Mouse (Mus musculus): ENCODE measurements at regions not wholly inside any gene's neighbourhood (a gene's known extent, or its start where the extent isn't known, plus 50 kb on each side); places are given as distances from the start of the nearest gene placed in this dataset.
"Not testable (repeated sequence)": the region's sequence is repeated elsewhere in the genome, so short reads cannot be mapped to it uniquely, and the experiment has no call there.

- DNase-seq = no peak
These were observed 110.6 kb upstream of the Rmdn2 start for GRCm38 (mm10) chr17:79501031-79501474.

- DNase-seq = no peak
These were observed 109.7 kb upstream of the Rmdn2 start for GRCm38 (mm10) chr17:79501926-79502325.

GRCm38 (mm10) chr17:79503037-79503436, 108.6 kb upstream of the Rmdn2 start:
- no peak for DNase-seq

- no peak for DNase-seq
These were observed 107.5 kb upstream of the Rmdn2 start for GRCm38 (mm10) chr17:79504209-79504608.

- DNase-seq = no peak
These were observed 106.1 kb upstream of the Rmdn2 start for GRCm38 (mm10) chr17:79505565-79505964.

- no peak for DNase-seq
These were observed 102.4 kb upstream of the Rmdn2 start for GRCm38 (mm10) chr17:79509281-79509680.

- DNase-seq = no peak
These were observed 101.5 kb upstream of the Rmdn2 start for GRCm38 (mm10) chr17:79509957-79510710.

- DNase-seq = no peak
These were observed 100.4 kb upstream of the Rmdn2 start for GRCm38 (mm10) chr17:79511218-79511617.

- no peak for DNase-seq
These were observed 97.6 kb upstream of the Rmdn2 start for GRCm38 (mm10) chr17:79514076-79514475.

GRCm38 (mm10) chr17:79518185-79518584, 93.5 kb upstream of the Rmdn2 start:
- DNase-seq = peak; percentile 30

GRCm38 (mm10) chr17:79518696-79519095, 93.0 kb upstream of the Rmdn2 start:
- DNase-seq = no peak

GRCm38 (mm10) chr17:79519356-79519755, 92.3 kb upstream of the Rmdn2 start:
- no peak for DNase-seq

- DNase-seq = no peak
These were observed 91.4 kb upstream of the Rmdn2 start for GRCm38 (mm10) chr17:79520283-79520682.

GRCm38 (mm10) chr17:79521691-79522090, 90.0 kb upstream of the Rmdn2 start:
- no peak for DNase-seq

GRCm38 (mm10) chr17:79523230-79523629, 88.4 kb upstream of the Rmdn2 start:
- DNase-seq = no peak

GRCm38 (mm10) chr17:79527391-79527790, 84.3 kb upstream of the Rmdn2 start:
- no peak for DNase-seq

GRCm38 (mm10) chr17:79536549-79536948, 75.1 kb upstream of the Rmdn2 start:
- DNase-seq = no peak

GRCm38 (mm10) chr17:79538789-79539188, 72.9 kb upstream of the Rmdn2 start:
- DNase-seq = no peak

- no peak for DNase-seq
These were observed 71.6 kb upstream of the Rmdn2 start for GRCm38 (mm10) chr17:79540038-79540437.

- no peak for DNase-seq
These were observed 71.2 kb upstream of the Rmdn2 start for GRCm38 (mm10) chr17:79540511-79540910.

- no peak for DNase-seq
These were observed 67.6 kb upstream of the Rmdn2 start for GRCm38 (mm10) chr17:79543907-79544522.

- no peak for DNase-seq
These were observed 65.8 kb upstream of the Rmdn2 start for GRCm38 (mm10) chr17:79545878-79546277.

- no peak for DNase-seq
These were observed 64.6 kb upstream of the Rmdn2 start for GRCm38 (mm10) chr17:79547075-79547474.

GRCm38 (mm10) chr17:79547524-79547923, 64.1 kb upstream of the Rmdn2 start:
- no peak for DNase-seq

- not testable (repeated sequence) for DNase-seq
These were observed 61.3 kb upstream of the Rmdn2 start for GRCm38 (mm10) chr17:79550409-79550808.
